Mouse (Mus musculus) brain, embryonic 18.5 days (tissue): ENCODE results near the gene Mex3d.
"Not testable (repeated sequence)": the region's sequence is repeated elsewhere in the genome, so short reads cannot be mapped to it uniquely, and the experiment has no call there.

Experiments
- DNase-seq: peaks from one replicate; pipeline ENCODE4 v3.0.0-alpha.2; 2012; ENCODE audit warnings: low read depth, low spot score

The Mex3d gene

DNA sequence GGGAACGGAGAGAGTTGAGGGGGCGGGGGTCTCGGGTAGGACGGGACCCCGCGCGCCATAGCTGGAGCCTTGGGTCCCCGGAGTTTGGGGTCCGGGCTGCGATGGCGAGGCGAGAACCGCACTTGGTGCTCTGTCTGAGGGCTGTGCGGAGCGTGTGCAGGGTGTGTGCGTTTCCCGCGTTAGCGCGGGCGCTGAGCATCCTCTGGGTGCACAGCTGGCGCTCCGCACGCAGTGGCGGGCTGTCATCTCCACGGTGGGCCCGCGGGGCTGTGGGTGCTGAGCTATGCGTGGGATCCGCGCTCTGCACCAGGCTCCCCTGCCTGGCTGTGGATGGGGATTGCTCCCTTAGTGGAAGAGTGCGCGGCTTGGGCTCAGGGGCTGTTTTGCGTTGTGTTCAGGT lies 30.7 kb downstream of the Mex3d start:
- no peak for DNase-seq

GRCm38 (mm10) chr10:80356001-80356682 lies 31.3 kb downstream of the Mex3d start, which contains the start of gene Plk5:
TSS of gene Plk5 (plus strand) at chr10:80356459.
- DNase-seq, result no peak

DNA sequence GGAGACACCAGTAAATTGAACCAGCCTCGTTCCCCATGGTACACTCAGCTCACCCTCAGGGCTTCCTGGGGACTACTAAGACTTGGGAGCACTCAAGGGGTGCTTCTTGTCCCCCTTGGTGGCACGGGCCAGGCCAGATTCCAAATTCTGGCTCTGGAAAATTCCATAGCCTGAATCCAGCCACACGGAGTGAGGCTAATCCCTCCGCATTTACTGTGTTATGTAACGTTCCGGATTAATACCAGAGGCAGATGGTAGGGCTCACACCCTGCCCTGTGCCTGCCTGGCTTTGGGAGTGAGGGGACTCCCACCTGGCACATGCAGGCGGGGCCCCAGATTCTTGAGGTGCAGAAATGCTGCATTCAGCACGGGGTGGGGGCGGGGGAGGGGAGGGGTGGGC lies 32.0 kb downstream of the Mex3d start:
- no peak for DNase-seq

GRCm38 (mm10) chr10:80352727-80353126 lies 34.7 kb downstream of the Mex3d start:
- DNase-seq, result no peak

DNA sequence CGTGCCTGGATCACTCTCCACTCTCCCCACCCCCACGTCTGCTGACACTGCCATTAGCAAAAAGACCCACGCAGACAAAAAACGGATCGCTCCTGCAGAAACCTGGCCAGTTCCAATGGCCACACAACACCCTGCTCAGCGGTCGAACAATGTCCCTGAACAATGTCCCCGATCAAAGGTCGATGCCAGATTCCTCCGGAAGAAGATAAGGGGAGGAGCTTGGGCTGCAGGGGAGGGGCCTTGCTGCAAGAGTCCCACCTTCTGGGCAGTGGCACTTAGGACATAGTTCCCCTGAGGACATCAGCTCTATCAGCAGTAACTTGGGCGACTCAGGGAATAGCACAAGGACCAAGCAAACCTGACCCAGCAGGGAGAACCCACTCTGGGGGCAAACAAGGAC lies 35.6 kb downstream of the Mex3d start:
- no peak for DNase-seq

GRCm38 (mm10) chr10:80350292-80350691 lies 37.2 kb downstream of the Mex3d start:
- DNase-seq, result no peak

DNA sequence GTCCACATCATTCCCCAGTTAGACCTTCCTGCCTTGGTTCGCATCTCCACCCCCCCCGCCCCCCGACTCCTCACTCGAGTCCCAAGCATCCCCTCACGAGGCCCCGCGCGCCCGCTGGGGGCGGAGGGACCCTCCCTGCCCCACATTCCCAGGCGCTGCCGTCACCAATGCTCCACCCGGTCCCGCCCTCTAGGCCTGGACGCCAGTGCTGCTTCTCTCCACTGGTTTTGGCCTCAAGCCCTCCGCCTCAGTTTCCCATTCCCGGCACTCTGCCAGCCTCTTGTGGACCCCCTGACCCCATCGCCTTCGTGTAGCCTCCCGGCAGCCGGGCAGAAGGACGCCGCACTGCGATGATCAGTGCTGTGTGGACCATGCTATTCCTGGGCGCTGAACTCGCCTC lies 38.5 kb downstream of the Mex3d start:
- no peak for DNase-seq

GRCm38 (mm10) chr10:80348244-80348781 lies 39.1 kb downstream of the Mex3d start, which contains the start of gene Adamtsl5:
TSS of gene Adamtsl5 (minus strand) at chr10:80348412.
- no peak for DNase-seq

DNA sequence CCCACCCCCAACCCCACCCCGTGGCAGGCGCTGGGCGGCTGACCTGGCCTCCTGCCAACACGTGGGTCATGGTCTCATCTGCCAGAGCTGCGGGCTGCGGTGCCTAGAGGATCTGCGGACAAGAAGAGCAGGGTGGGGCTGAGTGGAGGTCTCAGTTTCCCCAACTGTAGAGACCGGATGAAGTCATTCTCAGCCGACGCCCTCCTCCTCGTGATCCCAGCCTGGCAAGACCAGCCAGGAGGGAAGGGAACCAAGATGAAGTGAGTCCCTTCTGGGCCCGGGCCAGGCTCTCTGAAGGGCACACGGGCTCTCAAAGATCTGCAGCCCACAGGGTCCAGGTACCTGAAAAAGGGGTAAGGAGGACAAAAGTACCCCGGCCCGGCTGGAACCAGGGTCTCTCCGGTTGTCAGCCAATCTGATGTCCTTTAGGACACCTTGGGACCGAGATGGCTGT lies 39.9 kb downstream of the Mex3d start:
- DNase-seq, result no peak

GRCm38 (mm10) chr10:80345929-80346328 lies 41.5 kb downstream of the Mex3d start:
- DNase-seq, result not testable (repeated sequence)

- no peak for DNase-seq
Measured at GRCm38 (mm10) chr10:80345122-80345521, 42.3 kb downstream of the Mex3d start.

DNA sequence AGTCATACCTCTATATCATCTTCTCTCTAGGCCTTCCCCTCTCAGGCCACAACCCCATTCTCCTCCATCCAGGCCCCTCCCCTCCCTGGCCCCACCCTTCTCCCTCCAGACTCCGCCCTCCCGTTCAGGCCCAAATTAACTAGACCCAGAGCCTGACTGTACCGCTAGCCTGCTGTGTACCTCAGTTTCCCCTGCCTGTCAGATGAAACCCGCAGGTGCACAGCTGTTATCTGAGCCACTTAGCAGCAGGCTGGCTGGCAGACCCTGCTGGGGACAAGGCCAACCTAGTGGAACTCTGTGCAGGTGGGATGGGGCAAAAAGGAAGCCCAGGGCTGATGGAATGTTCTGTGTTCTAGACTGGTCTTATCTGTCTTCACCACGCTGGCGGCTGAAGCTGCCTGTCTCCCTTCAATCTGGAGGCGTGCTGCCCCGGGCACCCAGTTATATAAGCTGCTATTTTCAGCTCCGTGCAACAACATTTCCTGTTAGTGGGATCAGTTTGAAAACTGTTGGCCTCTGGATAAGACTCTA lies 43.3 kb downstream of the Mex3d start:
- DNase-seq, result no peak

DNA sequence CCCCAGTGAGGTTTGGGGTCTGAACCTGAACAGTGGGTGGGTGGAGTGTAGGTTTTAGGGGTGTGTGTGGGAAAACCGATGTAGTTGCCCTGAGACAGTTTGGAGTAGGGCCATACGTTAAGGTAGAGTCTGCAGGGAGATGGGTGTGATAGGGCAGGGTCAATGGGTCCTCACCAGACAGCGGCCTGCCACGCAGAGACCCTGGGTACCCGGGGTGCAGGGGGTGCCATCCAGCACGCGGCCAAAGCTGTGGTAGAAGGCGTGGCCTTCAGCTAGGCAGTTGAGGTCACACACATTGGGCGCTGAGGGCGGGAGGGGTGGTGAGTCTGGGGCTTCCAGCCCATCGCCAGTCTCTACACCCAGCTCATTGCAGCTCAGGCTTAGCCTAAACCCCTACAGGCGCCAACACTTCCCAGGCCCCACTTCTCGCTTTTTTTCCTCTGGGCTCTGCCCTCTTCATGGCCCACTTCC lies 44.0 kb downstream of the Mex3d start:
- DNase-seq, result no peak

GRCm38 (mm10) chr10:80342749-80343424 lies 44.6 kb downstream of the Mex3d start:
- peak; percentile 46 for DNase-seq

DNA sequence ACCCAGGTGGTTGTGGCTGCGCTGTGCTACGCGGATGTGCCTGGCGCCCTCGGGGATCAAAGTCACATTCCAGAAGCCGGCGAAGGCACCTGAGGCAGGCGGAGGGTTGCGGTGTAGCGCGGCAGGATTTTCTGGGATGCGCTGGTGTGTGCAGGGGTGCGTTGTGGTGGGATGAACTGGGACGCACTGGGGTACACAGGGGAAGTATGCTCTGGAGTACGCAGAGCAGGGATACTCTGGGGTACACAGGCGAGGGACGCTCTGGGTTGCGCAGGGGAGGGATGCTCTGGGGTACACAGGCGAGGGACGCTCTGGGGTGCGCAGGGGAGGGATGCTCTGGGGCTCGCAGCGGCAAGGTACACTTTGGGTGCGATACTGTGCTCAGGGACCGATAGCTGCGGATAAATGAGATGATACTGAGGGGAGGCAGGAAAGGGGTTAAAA lies 45.1 kb downstream of the Mex3d start:
- no peak for DNase-seq

GRCm38 (mm10) chr10:80341491-80342304 lies 45.8 kb downstream of the Mex3d start:
- no peak for DNase-seq

DNA sequence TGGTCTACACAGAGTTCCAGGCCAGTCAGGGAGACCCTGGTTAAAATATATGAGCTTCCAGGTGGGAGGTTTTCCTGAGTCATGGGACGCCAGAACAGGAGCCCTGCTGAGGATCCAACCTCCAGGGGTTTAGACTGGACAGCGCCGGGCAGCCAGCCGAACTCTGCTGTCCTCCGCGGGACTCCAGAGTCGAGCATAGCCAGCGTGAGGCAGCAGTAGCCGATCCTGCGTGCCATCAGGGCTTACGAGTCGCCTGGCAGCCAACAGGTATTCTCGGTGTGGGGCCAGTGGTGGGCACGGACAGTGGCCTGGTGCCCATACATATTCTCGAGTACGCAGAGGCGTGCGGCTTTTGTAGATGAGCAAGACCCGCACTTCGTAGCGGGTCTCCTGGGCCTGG lies 46.4 kb downstream of the Mex3d start:
- no peak for DNase-seq

GRCm38 (mm10) chr10:80339941-80340750 lies 47.3 kb downstream of the Mex3d start:
- DNase-seq, result no peak

DNA sequence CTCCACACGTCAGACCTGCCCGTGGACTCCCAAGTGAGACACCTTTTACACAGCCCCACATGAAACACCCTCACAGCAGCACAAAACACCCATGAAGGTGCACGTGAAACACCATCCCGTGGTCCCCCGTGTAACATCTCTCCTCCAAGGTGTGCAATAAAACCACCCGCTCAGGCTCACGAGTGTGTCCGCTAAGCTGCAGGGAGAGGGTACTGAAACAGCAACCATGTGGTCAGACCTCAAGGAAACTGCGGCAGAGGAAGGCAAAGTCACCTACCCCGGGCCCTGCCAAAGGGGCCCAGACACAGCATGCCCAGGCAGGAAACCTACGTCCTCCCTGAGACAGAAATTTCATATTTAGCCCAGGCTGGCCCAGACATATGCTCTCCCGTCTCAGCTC lies 51.2 kb downstream of the Mex3d start:
- no peak for DNase-seq

- DNase-seq, result no peak
Measured at GRCm38 (mm10) chr10:80332525-80332989, 54.9 kb downstream of the Mex3d start.
